19 mouse cellular contexts compared by ENCODE assay signal in the genomic region with DNA sequence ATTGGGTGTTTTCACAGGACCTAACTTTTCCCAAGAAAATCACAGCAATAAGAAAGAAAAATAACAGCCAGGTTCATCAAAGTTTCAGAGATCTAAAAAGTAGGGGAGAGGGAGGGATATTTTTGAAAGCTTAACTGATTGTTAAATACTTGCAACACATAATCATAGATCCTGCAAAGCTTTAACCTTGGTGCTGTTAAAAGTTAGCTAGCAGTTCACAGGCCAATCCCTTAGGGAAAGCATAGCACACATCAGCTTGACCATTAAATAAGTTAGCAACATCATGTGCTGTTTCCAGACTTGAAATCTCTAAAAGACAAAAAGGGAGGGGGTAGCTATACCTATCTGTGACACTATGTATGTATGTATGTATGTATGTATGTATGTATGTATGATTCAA.
"Had no signal": no experiment of that assay in that cellular context is flagged by ENCODE, and none has a peak within 500 bp of the region (broad histone marks: within the 10 kb centered on the region; RNA-seq: fewer than 3 reads in every experiment).

No protein-coding gene starts in this region.

- DNase-seq: kidney, postnatal 14 days; left cerebral cortex, postnatal 4 days; lung, embryonic 14.5 days; right cerebral cortex, adult 18-20 months; right cerebral cortex, postnatal 14 days; right cerebral cortex, postnatal 4 days; thymus, adult 2 months; thymus, postnatal 14 days; thymus, postnatal 4 days had no signal

- ATAC-seq: hindbrain, postnatal 0 days; inflammation-experienced regulatory T-cells, adult 6 months; lung, postnatal 0 days; midbrain, embryonic 15.5 days had no signal

- H3K9me3 ChIP-seq: limb, embryonic 12.5 days; limb, embryonic 15.5 days; midbrain, embryonic 12.5 days; midbrain, embryonic 15.5 days; neural tube, embryonic 12.5 days; neural tube, embryonic 15.5 days had no signal

- H3K27ac ChIP-seq: hindbrain, postnatal 0 days; limb, embryonic 12.5 days; limb, embryonic 15.5 days; macrophage; midbrain, embryonic 12.5 days; midbrain, embryonic 15.5 days; neural tube, embryonic 12.5 days; neural tube, embryonic 15.5 days had no signal

- H3K4me3 ChIP-seq: limb, embryonic 12.5 days; limb, embryonic 15.5 days; midbrain, embryonic 12.5 days; midbrain, embryonic 15.5 days; neural tube, embryonic 12.5 days; neural tube, embryonic 15.5 days had no signal

- H3K36me3 ChIP-seq: midbrain, embryonic 15.5 days; neural tube, embryonic 15.5 days had no signal

- H3K4me1 ChIP-seq: limb, embryonic 12.5 days; midbrain, embryonic 12.5 days; midbrain, embryonic 15.5 days; neural tube, embryonic 12.5 days; neural tube, embryonic 15.5 days had no signal

- H3K4me2 ChIP-seq: limb, embryonic 12.5 days; limb, embryonic 15.5 days; lung, embryonic 14.5 days; midbrain, embryonic 12.5 days; midbrain, embryonic 15.5 days; neural tube, embryonic 12.5 days; neural tube, embryonic 15.5 days had no signal

- H3K9ac ChIP-seq: limb, embryonic 12.5 days; limb, embryonic 15.5 days; lung, embryonic 14.5 days; midbrain, embryonic 12.5 days; midbrain, embryonic 15.5 days; neural tube, embryonic 12.5 days; neural tube, embryonic 15.5 days had no signal

- H3K27me3 ChIP-seq: limb, embryonic 12.5 days; limb, embryonic 15.5 days; midbrain, embryonic 12.5 days; midbrain, embryonic 15.5 days; neural tube, embryonic 12.5 days; neural tube, embryonic 15.5 days had no signal
